Mouse (Mus musculus) heart, postnatal 14 days (tissue): ENCODE measurements at regions not wholly inside any gene's neighbourhood (a gene's known extent, or its start where the extent isn't known, plus 50 kb on each side); places are given as distances from the start of the nearest gene placed in this dataset.

Experiments
- DNase-seq, 2 experiments: peaks; one replicate each; pipeline ENCODE4 v3.0.0; 2021 to 2022
- intact Hi-C: fragments of 180-260 bp; cut with DNase I; formaldehyde crosslinking; loops from one replicate; pipeline ENCODE4 v1.15.1; 2025

DNA sequence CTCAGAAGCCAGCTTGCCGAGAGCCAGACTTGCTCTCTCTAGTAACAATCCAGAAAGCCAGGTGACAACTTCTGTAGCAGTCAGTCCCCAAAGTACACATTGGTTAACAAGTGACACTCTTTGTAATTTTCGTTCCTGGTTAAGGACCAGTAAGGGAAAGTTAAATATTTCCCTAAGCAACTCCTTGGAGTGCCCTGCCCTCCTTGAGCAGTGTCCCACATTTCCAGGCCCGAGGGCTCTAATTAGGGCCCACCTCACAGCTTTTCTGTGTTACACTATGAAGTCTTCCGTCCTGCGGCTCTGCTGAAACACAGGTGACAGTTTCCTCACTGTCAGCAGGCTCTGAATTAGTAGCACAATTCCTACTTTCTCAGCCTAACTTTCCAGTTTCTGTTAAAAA, 194.9 kb downstream of the Fam169b start:
- no peak for DNase-seq
- intact Hi-C loops = no loop called here

DNA sequence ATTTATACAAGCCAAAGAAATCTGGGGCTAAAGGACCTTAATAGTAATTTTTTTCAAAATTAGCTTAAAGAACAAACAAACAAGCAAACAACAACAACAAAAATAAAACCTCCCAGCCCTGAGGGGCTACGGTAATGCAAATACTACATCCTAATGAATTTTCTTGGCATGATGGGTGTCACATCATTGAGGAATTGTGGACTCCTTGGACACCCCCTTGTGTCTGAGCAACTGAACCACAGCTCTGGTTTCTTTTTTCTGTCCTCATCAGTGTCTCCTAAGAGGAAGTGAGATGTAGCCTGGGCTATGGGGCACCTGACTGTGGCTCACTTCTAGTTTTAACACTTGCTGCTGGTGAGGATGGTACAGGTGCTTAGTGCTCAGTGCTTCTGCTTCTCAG, 184.2 kb downstream of the Fam169b start:
- no peak for DNase-seq

DNA sequence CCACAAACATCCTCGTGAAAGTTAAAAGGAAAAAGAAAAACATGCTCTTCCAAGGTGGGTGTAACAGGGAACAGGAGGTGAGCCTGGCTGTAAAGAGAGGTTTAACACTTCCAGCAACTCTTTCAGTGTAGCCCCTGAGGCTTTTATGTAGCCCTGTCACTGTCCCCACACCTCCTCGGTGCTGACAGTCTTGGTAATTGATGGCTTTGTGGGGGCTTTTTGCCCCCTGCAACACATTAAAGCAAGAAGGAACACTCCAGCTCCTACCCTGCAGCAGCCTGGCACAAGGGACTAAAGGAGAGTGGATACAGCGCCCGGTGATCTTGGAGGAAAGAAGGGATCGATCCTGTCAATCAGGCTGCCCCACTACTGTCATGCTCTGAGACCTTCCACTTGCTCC, 181.8 kb downstream of the Fam169b start:
- no peak for DNase-seq
- intact Hi-C loops = no loop called here

More for the DNA sequence above, 184.2 kb downstream of the Fam169b start:
- intact Hi-C loops = no loop called here

DNA sequence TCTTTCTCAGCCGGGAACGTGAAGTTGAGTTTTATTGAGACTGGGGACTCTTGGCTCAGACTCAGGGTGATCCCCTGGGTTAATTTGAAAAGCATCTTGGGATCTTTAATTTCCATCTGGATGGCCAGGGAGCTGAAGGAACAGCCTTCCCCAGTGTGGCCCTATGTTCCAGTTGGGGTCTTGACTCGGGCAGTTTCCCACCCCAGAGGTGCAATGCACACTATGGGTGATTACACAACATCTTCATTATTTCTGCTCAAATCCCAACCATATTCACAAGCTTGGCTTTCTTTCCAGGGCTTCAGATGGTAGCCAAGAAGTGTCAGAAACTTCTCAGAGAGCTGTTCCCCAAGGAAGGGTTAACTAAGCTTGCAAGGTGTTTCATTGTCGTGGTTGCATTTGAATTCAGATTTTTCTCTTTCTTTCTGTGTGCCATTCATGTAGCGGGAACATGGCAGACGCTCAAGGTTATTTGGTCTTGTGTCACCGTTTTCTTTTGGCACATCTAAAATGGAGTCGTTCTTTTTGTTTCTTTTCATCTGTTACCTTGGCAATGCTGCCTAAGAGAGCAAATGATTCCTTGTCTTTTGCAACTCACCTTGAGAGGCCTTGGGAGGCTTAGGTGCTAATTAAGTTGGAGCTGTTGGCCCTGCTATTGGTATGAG, 179.5 kb downstream of the Fam169b start:
- intact Hi-C loops = no loop called here
- DNase-seq = no peak

DNA sequence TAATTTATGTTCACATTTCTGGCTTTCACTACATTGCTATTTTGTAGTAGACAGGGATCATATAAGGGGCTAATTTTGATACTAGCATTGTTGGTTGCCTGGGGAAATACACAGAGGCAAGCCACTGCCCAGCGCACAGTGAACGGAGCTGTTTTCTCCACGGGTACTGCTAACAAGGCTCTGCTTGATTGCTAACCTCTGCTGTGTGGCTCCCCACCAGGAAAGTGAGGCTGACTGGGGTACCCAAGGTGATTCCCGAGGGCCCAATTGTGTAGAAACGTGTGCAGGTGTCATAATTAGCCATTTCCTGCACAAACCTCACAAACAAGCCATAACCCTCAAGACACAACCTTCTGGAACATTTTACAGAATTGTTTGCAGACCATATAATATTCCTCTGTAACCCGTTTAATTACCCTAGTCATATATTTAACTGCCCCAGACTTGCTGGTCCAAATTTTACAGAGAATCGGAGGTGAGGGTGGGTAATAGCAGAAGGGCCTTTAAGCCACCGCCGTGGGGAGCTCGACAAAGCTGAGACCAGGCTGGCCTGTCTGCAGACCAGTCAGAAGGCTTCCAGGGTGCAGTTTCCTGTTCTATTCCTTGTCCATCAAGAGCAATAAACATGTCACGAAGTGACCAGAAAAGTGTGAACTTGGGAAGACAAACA, 170.9 kb downstream of the Fam169b start:
- no peak for DNase-seq
- intact Hi-C loops = no loop called here

DNA sequence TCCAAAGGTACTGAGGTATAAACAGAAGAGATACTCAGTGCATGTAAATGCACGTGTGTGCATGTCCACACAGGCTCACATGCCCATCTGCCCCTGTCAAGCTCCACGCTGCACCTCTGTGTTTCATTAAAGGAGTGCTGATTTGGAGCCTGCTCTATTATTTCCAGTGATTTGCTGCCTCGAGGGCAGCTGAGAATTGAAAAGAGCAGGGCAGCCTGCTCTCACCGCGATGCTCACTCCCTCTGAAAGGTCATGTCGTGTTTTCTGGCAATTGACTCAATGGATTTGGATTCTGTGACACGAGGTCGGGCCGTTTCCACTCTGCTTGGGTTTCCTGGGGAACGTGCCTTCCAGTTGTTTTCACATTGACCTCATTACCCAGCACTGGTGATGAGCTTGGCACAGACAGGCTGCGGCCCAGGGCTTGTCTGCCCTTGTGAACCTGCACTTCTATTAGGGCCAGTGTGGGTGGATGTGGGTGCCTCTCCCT, 167.1 kb downstream of the Fam169b start:
- intact Hi-C loops = no loop called here

DNA sequence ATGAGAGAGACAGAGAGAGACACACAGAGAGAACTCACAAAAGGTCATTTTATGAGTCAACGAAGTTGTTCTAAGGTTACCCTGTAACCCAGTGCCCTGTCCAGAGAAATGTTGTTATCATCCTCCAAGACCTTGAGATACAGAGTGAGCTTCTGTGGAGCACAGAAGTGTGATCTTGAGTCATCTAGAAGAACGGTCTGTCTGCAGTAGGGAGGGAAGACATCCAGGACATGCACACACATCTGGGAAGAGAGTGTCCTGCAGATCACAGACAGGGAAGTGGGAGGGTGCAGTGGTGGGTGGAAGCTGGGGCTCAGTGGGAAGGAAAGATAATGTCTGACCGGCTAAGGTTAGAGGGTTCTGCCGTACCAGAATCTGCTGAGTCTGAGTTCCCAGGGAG, 155.3 kb downstream of the Fam169b start:
- DNase-seq = no peak
- intact Hi-C loops = no loop called here

More for the DNA sequence above, 167.1 kb downstream of the Fam169b start:
- DNase-seq = no peak

DNA sequence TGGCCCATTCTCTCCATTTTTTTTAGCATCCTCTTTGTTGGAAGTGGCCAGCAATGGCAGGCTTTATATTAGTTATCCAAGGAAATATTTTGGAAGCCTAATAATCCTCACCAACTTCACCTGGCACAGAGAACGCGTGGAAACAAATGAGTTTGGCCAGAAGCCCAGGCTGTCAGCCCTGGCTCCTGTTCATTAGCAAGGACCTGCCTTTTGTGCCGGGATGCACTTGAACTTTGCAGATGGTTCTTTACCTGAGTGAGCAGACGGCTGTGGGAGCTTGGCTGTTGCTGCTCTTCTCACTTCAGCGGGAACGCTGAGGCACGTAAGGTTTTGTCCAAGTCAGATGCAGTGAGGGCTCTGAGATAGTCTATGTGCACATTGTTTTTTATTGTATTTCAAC, 142.3 kb downstream of the Fam169b start:
- DNase-seq = peak; percentile 4 to 6
- intact Hi-C loops = no loop called here

DNA sequence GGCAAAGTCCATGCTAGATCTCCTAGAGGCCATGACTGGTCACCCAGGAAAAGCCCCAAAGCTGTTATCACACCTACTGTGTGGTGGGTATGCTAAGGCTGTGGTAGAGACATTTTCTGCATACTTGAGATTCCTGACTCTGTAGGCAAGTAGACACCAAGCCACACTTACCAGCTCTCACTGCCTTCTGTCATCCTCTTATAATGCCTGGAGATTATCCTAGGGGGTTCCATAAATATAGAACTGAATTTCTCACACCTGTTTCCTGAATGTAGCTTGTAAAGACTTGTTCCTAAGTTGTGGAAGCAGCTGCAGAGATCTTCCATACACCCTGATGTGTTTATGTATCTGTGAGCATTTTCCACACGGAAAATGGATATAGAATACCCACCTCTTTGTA, 139.1 kb downstream of the Fam169b start:
- intact Hi-C loops = no loop called here

More for the DNA sequence above, 139.1 kb downstream of the Fam169b start:
- DNase-seq = no peak
